Mouse (Mus musculus) cortical plate, adult 2 months (tissue): Measurements from ENCODE around the gene Phactr3. TPM values are rescaled to one million over a fixed set of nuclear protein-coding genes. Genes with fewer than 3 reads are reported as not detected.

Experiments used
- H3K27ac ChIP-seq: fragments of 200-500 bp; 2 replicates; pipeline ENCODE4 v1.5.1; 2012; ENCODE audit warnings: low read length, control low read depth, inconsistent platforms; ENCODE audit not compliant: insufficient read depth
- H3K4me1 ChIP-seq: fragments of 200-500 bp; 2 replicates; pipeline ENCODE4 v1.6.1; 2011; ENCODE audit warnings: low read length; ENCODE audit not compliant: control insufficient read depth, insufficient read depth
- H3K4me3 ChIP-seq: fragments of 200-500 bp; 2 replicates; pipeline ENCODE4 v1.5.1; 2011; ENCODE audit warnings: mild to moderate bottlenecking, low read length, control low read depth; ENCODE audit not compliant: insufficient read depth
- CTCF ChIP-seq: fragments of 200-500 bp; IDR thresholded peaks from 2 replicates; pipeline ENCODE4 v1.5.1; 2011; ENCODE audit warnings: mild to moderate bottlenecking, control low read depth, low read length; ENCODE audit not compliant: insufficient read depth; ENCODE audit errors: extremely low read depth
- POLR2A ChIP-seq: fragments of 200-500 bp; IDR thresholded peaks from 2 replicates; pipeline ENCODE4 v1.6.1; 2011; ENCODE audit warnings: mild to moderate bottlenecking, low read length, control low read depth; ENCODE audit not compliant: insufficient read depth; ENCODE audit errors: extremely low read depth
- polyA plus RNA-seq: library from polyadenylated mRNA; depleted of rRNA; stranded (reverse); fragments of >200 nt; gene quantifications from 2 replicates; pipeline ENCODE4 v1.2.3, GENCODE M21; 2012

Phactr3 gene
- polyA plus RNA-seq, 1 experiment, result 136 TPM

GRCm38 (mm10) chr2:178131011-178131410 is 12.2 kb downstream of the Phactr3 start:
- Histone ChIP-seq H3K4me3 (no peak overlapping the region), H3K4me1 (peaks cover 4% of the 10 kb centered on the region; the same call in 1 of the 2 replicates), H3K27ac (no peak overlapping the region)
- TF ChIP-seq CTCF, result no peak

GRCm38 (mm10) chr2:178131606-178132365 is 13.0 kb downstream of the Phactr3 start:
- H3K4me3 ChIP-seq, result no peak overlapping the region
- no peak overlapping the region for H3K27ac ChIP-seq
- H3K4me1 ChIP-seq, result peaks cover 4% of the 10 kb centered on the region; the same call in 1 of the 2 replicates
- no peak for TF ChIP-seq CTCF
- TF ChIP-seq POLR2A, result no peak

- no peak for TF ChIP-seq POLR2A
- TF ChIP-seq CTCF, result no peak
- no peak overlapping the region for H3K4me3 ChIP-seq
- H3K27ac ChIP-seq, result no peak overlapping the region
- H3K4me1 ChIP-seq, result no peaks in the 10 kb centered on the region
These were observed 16.9 kb downstream of the Phactr3 start for GRCm38 (mm10) chr2:178135713-178136112.

GRCm38 (mm10) chr2:178137518-178137917 is 18.7 kb downstream of the Phactr3 start:
- no peak for TF ChIP-seq POLR2A
- peak; percentile 98 for TF ChIP-seq CTCF
- peaks cover 2% of the 10 kb centered on the region; the same call in 1 of the 2 replicates for H3K4me1 ChIP-seq
- H3K4me3 ChIP-seq, result no peak overlapping the region
- H3K27ac ChIP-seq, result no peak overlapping the region

GRCm38 (mm10) chr2:178141489-178141922 is 22.7 kb downstream of the Phactr3 start:
- TF ChIP-seq CTCF, result no peak
- peak; percentile 57; the same call in 1 of the 2 replicates for TF ChIP-seq POLR2A
- peak overlapping the region; percentile 72 for H3K4me3 ChIP-seq
- peaks cover 10% of the 10 kb centered on the region; the same call in 1 of the 2 replicates for H3K4me1 ChIP-seq
- peak overlapping the region; percentile 53; the same call in 1 of the 2 replicates for H3K27ac ChIP-seq

- peaks cover 10% of the 10 kb centered on the region; the same call in 1 of the 2 replicates for H3K4me1 ChIP-seq
- peak overlapping the region; percentile 72 for H3K4me3 ChIP-seq
- H3K27ac ChIP-seq, result peak overlapping the region; percentile 86
- TF ChIP-seq POLR2A (no peak), CTCF (no peak)
These were observed 23.7 kb downstream of the Phactr3 start for GRCm38 (mm10) chr2:178142291-178143023.

GRCm38 (mm10) chr2:178143024-178143415 is 24.2 kb downstream of the Phactr3 start:
- Histone ChIP-seq H3K27ac (peak overlapping the region; percentile 86), H3K4me1 (peaks cover 10% of the 10 kb centered on the region; the same call in 1 of the 2 replicates)

GRCm38 (mm10) chr2:178143898-178144297 is 25.1 kb downstream of the Phactr3 start:
- Histone ChIP-seq H3K27ac (no peak overlapping the region), H3K4me1 (peaks cover 12% of the 10 kb centered on the region; the same call in 1 of the 2 replicates), H3K4me3 (peak overlapping the region; percentile 72)
- TF ChIP-seq POLR2A (no peak), CTCF (0 out of 2 replicates have a peak, but pooled peaks have one; percentile 27)

More at GRCm38 (mm10) chr2:178143024-178143415, 24.2 kb downstream of the Phactr3 start:
- no peak for TF ChIP-seq POLR2A
- no peak for TF ChIP-seq CTCF
- peak overlapping the region; percentile 72 for H3K4me3 ChIP-seq

GRCm38 (mm10) chr2:178149312-178149711 is 30.5 kb downstream of the Phactr3 start:
- Histone ChIP-seq H3K4me1 (peaks cover 17% of the 10 kb centered on the region), H3K27ac (no peak overlapping the region), H3K4me3 (no peak overlapping the region)
- TF ChIP-seq POLR2A (no peak), CTCF (no peak)
